Mouse (Mus musculus): ENCODE measurements at regions not wholly inside any gene's neighbourhood (a gene's known extent, or its start where the extent isn't known, plus 50 kb on each side); places are given as distances from the start of the nearest gene placed in this dataset.
A peak's percentile ranks its signal among the peaks of the same experiment; 100 is the strongest.

- no peak for DNase-seq
Measured at GRCm38 (mm10) chr6:52105031-52105593, 53.0 kb downstream of the Hoxa1 start.

DNA sequence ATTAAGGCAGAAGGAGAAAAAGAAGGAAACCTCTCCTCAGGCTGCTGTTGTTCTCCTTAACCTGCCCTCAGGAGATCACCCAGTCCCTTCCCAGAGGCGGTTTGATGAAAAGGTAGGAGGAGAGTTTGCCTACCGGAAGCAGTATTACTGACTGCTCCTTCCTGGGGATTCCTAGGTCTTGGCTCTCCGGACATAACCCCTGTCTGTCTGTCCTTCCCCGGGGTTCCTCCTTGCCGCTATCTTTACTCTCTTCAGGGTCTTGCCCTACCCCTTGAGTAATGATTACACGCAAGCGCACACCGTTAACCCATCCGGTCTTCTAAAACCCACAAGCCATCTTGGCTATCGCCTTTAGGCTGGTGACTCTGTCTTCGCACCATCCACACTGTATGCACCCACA lies 54.0 kb downstream of the Hoxa1 start:
- no peak for DNase-seq

GRCm38 (mm10) chr6:52103661-52104060 lies 54.5 kb downstream of the Hoxa1 start:
- DNase-seq = no peak

DNA sequence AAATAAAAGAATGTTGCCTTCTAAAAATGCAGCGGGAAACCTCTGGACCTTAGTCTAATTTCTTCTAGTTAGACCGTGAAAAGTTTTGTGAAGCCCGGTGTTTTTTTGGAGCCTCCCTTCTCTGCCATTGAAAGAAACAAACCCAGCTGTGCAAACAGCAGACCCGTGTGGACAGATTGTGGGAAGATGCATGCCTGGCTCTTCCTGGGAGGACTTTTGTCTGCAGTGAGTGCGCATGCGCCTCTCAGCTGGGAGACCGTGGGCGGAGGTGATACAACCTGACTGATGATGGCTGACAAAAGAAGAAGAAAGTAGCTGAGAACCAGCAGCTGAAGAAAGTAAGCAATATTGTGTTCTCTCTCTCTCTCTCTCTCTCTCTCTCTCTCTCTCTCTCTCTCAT lies 55.4 kb downstream of the Hoxa1 start:
- peak; percentile 43 for DNase-seq

DNA sequence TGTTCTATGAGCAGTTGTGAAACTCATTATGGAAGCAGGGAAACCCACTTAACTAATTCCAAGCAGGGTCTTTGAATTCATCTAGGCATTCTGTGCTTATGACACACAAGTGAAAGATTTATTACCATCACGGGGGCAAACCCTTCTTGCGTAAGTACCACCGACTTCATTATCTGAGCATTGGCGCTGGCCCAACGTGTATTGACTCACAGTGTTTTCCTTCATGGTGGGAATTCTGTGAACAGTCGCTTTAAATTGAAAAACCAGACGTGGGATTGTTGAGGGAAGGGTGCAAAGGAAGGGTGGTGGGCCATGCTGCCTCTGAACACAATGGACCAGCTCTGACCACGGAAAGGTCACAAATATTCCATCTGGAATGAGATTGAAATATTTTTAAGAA lies 55.9 kb downstream of the Hoxa1 start:
- peak; percentile 18 for DNase-seq

- no peak for DNase-seq
Measured at GRCm38 (mm10) chr6:52101209-52101608, 56.9 kb downstream of the Hoxa1 start.

GRCm38 (mm10) chr6:52098851-52099250 lies 59.3 kb downstream of the Hoxa1 start:
- no peak for DNase-seq

DNA sequence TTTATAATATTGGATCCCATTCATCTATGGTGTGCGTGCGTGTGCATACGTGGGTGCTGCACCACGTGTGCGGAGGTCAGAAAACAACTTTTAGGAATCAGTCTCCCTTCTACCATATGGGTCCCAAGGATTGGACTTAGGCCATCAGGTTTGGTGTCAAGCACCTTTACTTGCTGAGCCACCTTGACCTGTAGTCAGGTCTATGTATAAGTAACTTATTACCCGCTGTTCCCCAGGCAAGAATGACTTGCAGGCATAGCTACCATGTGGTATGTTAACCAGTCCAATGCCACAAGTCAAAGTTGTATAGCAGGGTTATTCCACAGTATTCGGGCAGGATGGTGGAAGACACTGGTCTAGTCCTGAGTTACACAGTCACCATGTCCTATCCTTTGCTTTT lies 62.5 kb downstream of the Hoxa1 start:
- DNase-seq = no peak

DNA sequence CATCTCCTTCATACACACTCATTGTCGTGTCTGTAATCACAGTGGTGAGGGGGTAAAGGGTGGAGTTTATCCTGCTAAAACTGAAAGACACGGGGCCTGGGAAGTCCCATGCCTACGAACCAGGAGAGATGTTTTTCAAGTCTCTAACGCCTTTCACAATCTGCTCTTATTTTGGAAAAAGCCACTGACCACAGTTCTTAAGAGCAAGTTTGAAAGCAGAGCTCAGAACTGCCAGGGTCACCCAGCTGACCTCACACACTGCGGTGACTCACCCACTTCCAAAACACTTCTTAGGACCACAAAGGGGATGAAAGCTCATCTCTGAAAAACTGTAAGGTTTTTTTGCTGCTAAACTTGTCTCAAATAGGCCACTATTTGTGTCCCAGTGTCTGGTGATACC lies 66.7 kb downstream of the Hoxa1 start:
- peak; percentile 16 for DNase-seq

- DNase-seq = peak; percentile 80
Measured at GRCm38 (mm10) chr6:52085932-52086643, 72.0 kb downstream of the Hoxa1 start.

DNA sequence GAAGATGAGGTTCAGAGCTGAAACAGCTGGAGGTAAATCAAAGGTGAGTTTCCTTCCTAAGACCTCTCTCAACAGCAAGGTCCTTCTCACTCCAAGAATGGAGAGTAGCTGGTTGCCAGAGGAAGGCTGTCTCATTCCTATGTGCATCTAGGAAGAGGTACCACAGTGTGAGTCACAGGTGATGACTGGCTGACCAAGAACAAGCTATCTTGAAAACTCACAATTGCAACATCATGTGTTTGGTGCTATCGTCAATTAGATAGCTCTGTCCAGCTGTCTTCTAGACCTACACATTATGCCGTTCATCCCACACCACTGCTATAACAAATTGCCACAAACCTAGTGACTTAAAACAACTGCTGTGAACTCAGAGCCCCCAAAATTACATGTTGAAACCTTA lies 72.3 kb upstream of the Skap2 start:
- no peak for DNase-seq

DNA sequence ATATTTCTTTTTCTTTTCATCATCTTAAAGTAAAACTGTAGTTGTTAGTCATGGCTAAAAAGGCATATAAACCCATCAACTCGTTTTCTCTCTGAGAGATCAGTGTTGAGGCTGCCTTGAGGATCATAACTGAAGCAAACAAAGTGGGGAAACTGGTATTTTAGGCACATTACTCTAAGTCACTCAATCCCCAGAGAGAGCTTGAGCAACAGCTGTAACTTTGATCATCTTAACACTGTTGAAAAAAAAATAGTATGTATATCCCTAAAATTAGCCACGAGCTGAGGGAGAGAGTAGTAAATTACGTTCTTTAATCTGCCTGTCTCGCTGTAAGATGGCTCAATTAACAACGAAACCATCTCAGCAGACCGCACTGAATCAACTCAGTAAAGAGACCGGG lies 67.2 kb upstream of the Skap2 start:
- DNase-seq = no peak

GRCm38 (mm10) chr6:52078530-52079340 lies 66.4 kb upstream of the Skap2 start:
- DNase-seq = no peak

GRCm38 (mm10) chr6:52076179-52076932 lies 64.0 kb upstream of the Skap2 start:
- no peak for DNase-seq

DNA sequence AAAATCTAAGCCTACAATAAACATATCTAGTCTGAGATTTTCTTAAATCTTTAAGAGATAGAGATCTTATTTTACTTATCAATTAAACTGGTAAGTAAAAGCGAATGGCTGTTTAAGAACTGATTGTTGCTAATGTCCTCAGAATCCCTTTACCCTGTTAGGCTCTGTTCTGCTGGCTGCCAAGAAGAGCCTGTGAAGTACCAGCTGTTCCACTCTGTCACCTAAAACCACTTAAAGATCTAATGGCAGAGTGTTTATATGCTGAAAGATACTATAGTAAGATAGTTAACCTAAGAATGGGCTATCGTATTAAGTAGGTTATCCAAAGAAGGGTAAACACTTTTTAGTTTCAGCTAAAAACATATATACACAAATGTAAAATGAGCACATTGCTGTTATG lies 62.6 kb upstream of the Skap2 start:
- no peak for DNase-seq

- no peak for DNase-seq
Measured at GRCm38 (mm10) chr6:52067151-52067550, 54.8 kb upstream of the Skap2 start.

GRCm38 (mm10) chr6:52065652-52066051 lies 53.3 kb upstream of the Skap2 start:
- no peak for DNase-seq

- DNase-seq = peak; percentile 68
Measured at GRCm38 (mm10) chr6:52064176-52065015, 52.0 kb upstream of the Skap2 start.
